Mouse (Mus musculus) lung, embryonic 14.5 days (tissue): ENCODE data around the gene Gga1. TPM values are rescaled to one million over a fixed set of nuclear protein-coding genes. Genes with fewer than 3 reads are reported as not detected.

ENCODE experiments used
- ATAC-seq: fragments of 200-750 bp; cut with Nextera tagmentation; 2 replicates; pipeline ENCODE4 v1.8.0; 2017; ENCODE audit warnings: mild to moderate bottlenecking, moderate TSS enrichment, moderate library complexity; ENCODE audit not compliant: insufficient read depth
- DNase-seq: peaks from one replicate; pipeline ENCODE4 v3.0.0-alpha.2; 2015
- H3K27ac ChIP-seq: fragments of 300-500 bp; sonication (generic); 2 replicates; pipeline ENCODE4 v1.5.1; 2014; ENCODE audit warnings: low read depth, mild to moderate bottlenecking, moderate library complexity
- H3K27me3 ChIP-seq: fragments of 300-500 bp; sonication (generic); 2 replicates; pipeline ENCODE4 v1.6.1; 2014; ENCODE audit warnings: low read length, control low read depth; ENCODE audit not compliant: insufficient read depth
- H3K36me3 ChIP-seq: fragments of 300-500 bp; sonication (generic); 2 replicates; pipeline ENCODE4 v1.6.1; 2014; ENCODE audit warnings: control low read depth; ENCODE audit not compliant: insufficient read depth
- H3K4me1 ChIP-seq: fragments of 300-500 bp; sonication (generic); 2 replicates; pipeline ENCODE4 v1.6.1; 2014; ENCODE audit warnings: antibody characterized with exemption, control low read depth; ENCODE audit not compliant: insufficient read depth
- H3K4me2 ChIP-seq: fragments of 300-500 bp; sonication (generic); 2 replicates; pipeline ENCODE4 v1.6.1; 2014; ENCODE audit warnings: mild to moderate bottlenecking
- H3K4me3 ChIP-seq: fragments of 300-500 bp; sonication (generic); 2 replicates; pipeline ENCODE4 v1.5.1; 2014; ENCODE audit warnings: low read depth, low read length
- H3K9ac ChIP-seq: fragments of 300-500 bp; sonication (generic); 2 replicates; pipeline ENCODE4 v1.6.1; 2014
- H3K9me3 ChIP-seq: fragments of 300-500 bp; sonication (generic); 2 replicates; pipeline ENCODE4 v1.6.1; 2016; ENCODE audit warnings: low read depth, low read length, control low read depth
- CTCF ChIP-seq: IDR thresholded peaks from 2 replicates; pipeline ENCODE4 v1.5.1; 2016; ENCODE audit warnings: antibody characterized with exemption, low read depth
- WGBS: fragments of 180-500 bp; shearing (Covaris S2); extraction: QIAGEN DNeasy Blood & Tissue Kit; methylation state at CpG from one replicate; pipeline ENCODE4 v1.1.7; 2014; 5-methylcytosine and 5-hydroxymethylcytosine counted together
- polyA plus RNA-seq: library from polyadenylated mRNA; unstranded; fragments of >200 nt; fragmentation: Nextera tagmentation; extraction: Ambion mirVana; gene quantifications from 2 replicates; pipeline ENCODE4 v1.2.1, GENCODE M21; 2014

The Gga1 gene
- polyA plus RNA-seq, 1 experiment from 2014 or later, result 57.0 TPM

- no peak for TF ChIP-seq CTCF
- H3K4me1 ChIP-seq, result peaks cover 52% of the 10 kb centered on the region
- WGBS, result 85% methylated on average over 3 of the region's 3 CpGs
- no peak overlapping the region for H3K4me3 ChIP-seq
- H3K9me3 ChIP-seq, result no peaks in the 10 kb centered on the region
- H3K27me3 ChIP-seq, result no peaks in the 10 kb centered on the region
- no peaks in the 10 kb centered on the region for H3K36me3 ChIP-seq
- ATAC-seq (no peak), DNase-seq (peak; percentile 55)
- peak overlapping the region; percentile 97 for H3K27ac ChIP-seq
- no peak overlapping the region for H3K4me2 ChIP-seq
- no peak overlapping the region for H3K9ac ChIP-seq
These were observed 43.4 kb upstream of the Gga1 start for GRCm38 (mm10) chr15:78833582-78833981.

- H3K27ac ChIP-seq, result peak overlapping the region; percentile 97
- DNase-seq, result peak; percentile 79
- H3K36me3 ChIP-seq, result no peaks in the 10 kb centered on the region
- no peak overlapping the region for H3K9ac ChIP-seq
- H3K9me3 ChIP-seq, result no peaks in the 10 kb centered on the region
- no peaks in the 10 kb centered on the region for H3K27me3 ChIP-seq
- no peak overlapping the region for H3K4me3 ChIP-seq
- peak overlapping the region; percentile 1 for H3K4me2 ChIP-seq
- peaks cover 52% of the 10 kb centered on the region for H3K4me1 ChIP-seq
- ATAC-seq, result peak; percentile 21
- 14% methylated on average over 10 of the region's 10 CpGs for WGBS
- TF ChIP-seq CTCF, result no peak
These were observed 42.6 kb upstream of the Gga1 start for GRCm38 (mm10) chr15:78834233-78835005.

- Histone ChIP-seq H3K4me1 (peaks cover 52% of the 10 kb centered on the region), H3K27me3 (no peaks in the 10 kb centered on the region), H3K4me2 (peak overlapping the region; percentile 25), H3K9me3 (no peaks in the 10 kb centered on the region), H3K9ac (peak overlapping the region; percentile 6; the same call in 1 of the 2 replicates), H3K36me3 (no peaks in the 10 kb centered on the region), H3K4me3 (no peak overlapping the region), H3K27ac (peak overlapping the region; percentile 97)
- TF ChIP-seq CTCF, result no peak
- DNase-seq (peak; percentile 64), ATAC-seq (peak; percentile 1; the same call in 1 of the 2 replicates)
- 11% methylated on average over 12 of the region's 12 CpGs for WGBS
These were observed 41.5 kb upstream of the Gga1 start for GRCm38 (mm10) chr15:78835200-78836085.

- Histone ChIP-seq H3K9me3 (no peaks in the 10 kb centered on the region), H3K36me3 (no peaks in the 10 kb centered on the region), H3K27me3 (no peaks in the 10 kb centered on the region), H3K4me3 (no peak overlapping the region), H3K27ac (peak overlapping the region; percentile 97), H3K4me2 (peak overlapping the region; percentile 25), H3K4me1 (peaks cover 59% of the 10 kb centered on the region), H3K9ac (peak overlapping the region; percentile 11; the same call in 1 of the 2 replicates)
- ATAC-seq, result 0 out of 2 replicates have a peak, but pooled peaks have one; percentile 2
- 10% methylated on average over 8 of the region's 8 CpGs for WGBS
- no peak for TF ChIP-seq CTCF
- DNase-seq, result peak; percentile 86
These were observed 40.8 kb upstream of the Gga1 start for GRCm38 (mm10) chr15:78836086-78836621.

GRCm38 (mm10) chr15:78839744-78840143 is 37.2 kb upstream of the Gga1 start:
- H3K4me3 ChIP-seq, result no peak overlapping the region
- DNase-seq, result peak; percentile 77
- H3K9ac ChIP-seq, result no peak overlapping the region
- H3K27me3 ChIP-seq, result no peaks in the 10 kb centered on the region
- peaks cover 37% of the 10 kb centered on the region for H3K4me1 ChIP-seq
- peak overlapping the region; percentile 47 for H3K27ac ChIP-seq
- TF ChIP-seq CTCF, result no peak
- no peak for ATAC-seq
- no peak overlapping the region for H3K4me2 ChIP-seq
- no peaks in the 10 kb centered on the region for H3K9me3 ChIP-seq
- H3K36me3 ChIP-seq, result no peaks in the 10 kb centered on the region
- WGBS, result 16% methylated on average over 2 of the region's 2 CpGs

DNA sequence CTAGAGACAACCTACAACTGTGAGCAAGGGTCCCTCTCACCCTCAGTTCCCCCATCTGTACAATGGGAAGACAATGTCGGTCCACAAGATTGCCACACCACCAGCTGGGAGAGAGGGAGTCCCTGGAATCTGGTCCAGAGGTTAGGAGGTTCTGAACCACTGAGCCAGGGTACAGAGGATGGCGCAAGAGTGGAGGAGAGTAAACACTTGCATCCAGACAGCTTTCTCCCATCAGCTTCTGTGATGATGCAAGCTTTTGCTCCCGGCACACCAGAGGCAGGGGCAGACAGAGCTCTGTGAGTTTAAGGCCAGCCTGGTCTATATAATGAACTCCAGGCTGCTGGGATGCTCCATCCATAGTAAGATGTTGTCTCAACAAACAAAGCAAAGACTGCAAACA is 36.7 kb upstream of the Gga1 start:
- 34% methylated on average over 3 of the region's 3 CpGs for WGBS
- peak overlapping the region; percentile 47 for H3K27ac ChIP-seq
- no peak overlapping the region for H3K4me2 ChIP-seq
- no peaks in the 10 kb centered on the region for H3K9me3 ChIP-seq
- DNase-seq, result peak; percentile 76
- TF ChIP-seq CTCF, result no peak
- H3K9ac ChIP-seq, result no peak overlapping the region
- no peak overlapping the region for H3K4me3 ChIP-seq
- peaks cover 33% of the 10 kb centered on the region for H3K4me1 ChIP-seq
- no peak; the same call in 1 of the 2 replicates for ATAC-seq
- no peaks in the 10 kb centered on the region for H3K27me3 ChIP-seq
- H3K36me3 ChIP-seq, result peaks cover 1% of the 10 kb centered on the region; the same call in 1 of the 2 replicates
